Mouse (Mus musculus): ENCODE results near the gene Ltv1. TPM values are rescaled to one million over a fixed set of nuclear protein-coding genes. Genes with fewer than 3 reads are reported as not detected.
"Not testable (repeated sequence)": the region's sequence is repeated elsewhere in the genome, so short reads cannot be mapped to it uniquely, and the experiment has no call there.

Gene Ltv1
- polyA plus RNA-seq, 1 experiment from 2014 or later: 77.6 TPM

DNA sequence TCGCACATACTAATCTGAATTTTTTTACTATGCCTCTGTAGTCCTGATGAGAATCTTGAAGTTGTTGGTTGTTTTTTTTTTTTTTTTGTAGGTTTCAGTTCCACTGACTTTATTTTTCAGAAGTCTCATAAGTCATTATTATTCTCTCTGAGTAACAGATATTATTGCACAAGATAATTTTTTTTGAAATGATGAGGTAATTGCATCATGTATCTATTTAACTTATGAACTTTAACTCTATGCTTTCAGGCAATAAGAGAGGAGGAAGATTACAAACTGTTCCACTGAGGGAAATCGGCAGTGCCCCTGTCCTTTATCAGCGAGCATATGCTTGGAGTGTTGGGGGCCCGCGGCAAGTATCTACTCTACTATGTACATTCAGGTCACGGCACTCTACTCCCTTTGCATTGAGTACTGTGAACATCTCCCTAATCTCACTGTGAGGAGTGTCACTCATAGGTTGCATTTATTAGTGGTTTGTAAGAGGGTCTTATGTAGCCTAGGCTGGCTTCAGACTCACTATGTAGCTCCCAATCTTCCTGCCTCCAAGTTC, 8.8 kb upstream of the Ltv1 start:
- no peaks in the 10 kb centered on the region; the same call in 1 of the 2 replicates for H3K9me3 ChIP-seq (ENCODE audit: control insufficient read depth, low read length)
- no peak for DNase-seq (ENCODE audit: low spot score, missing footprints)
- H3K4me3 ChIP-seq (ENCODE audit: low read depth, low read length): no peak overlapping the region
- H3K27ac ChIP-seq (ENCODE audit: low read depth, low read length): no peak overlapping the region
- H3K4me2 ChIP-seq: no peak overlapping the region
- no peaks in the 10 kb centered on the region for H3K27me3 ChIP-seq (ENCODE audit: control insufficient read depth, insufficient read depth, low read length)
- no peak for ATAC-seq (ENCODE audit: low FRiP score)
- H3K4me1 ChIP-seq (ENCODE audit: control insufficient read depth, insufficient read depth, low read length): no peaks in the 10 kb centered on the region
- WGBS: 96% methylated on average over 6 of the region's 6 CpGs
- H3K36me3 ChIP-seq (ENCODE audit: control insufficient read depth, insufficient read depth, low read length): no peaks in the 10 kb centered on the region
- H3K9ac ChIP-seq (ENCODE audit: low read length): no peak overlapping the region

- 92% methylated on average over 3 of the region's 3 CpGs for WGBS
- no peaks in the 10 kb centered on the region for H3K36me3 ChIP-seq (ENCODE audit: control insufficient read depth, insufficient read depth, low read length)
- H3K4me3 ChIP-seq (ENCODE audit: low read depth, low read length): no peak overlapping the region
- H3K27me3 ChIP-seq (ENCODE audit: control insufficient read depth, insufficient read depth, low read length): no peaks in the 10 kb centered on the region
- H3K9ac ChIP-seq (ENCODE audit: low read length): no peak overlapping the region
- no peak overlapping the region for H3K27ac ChIP-seq (ENCODE audit: low read depth, low read length)
- H3K4me1 ChIP-seq (ENCODE audit: control insufficient read depth, insufficient read depth, low read length): no peaks in the 10 kb centered on the region
- DNase-seq (ENCODE audit: low spot score, missing footprints) (no peak), ATAC-seq (ENCODE audit: low FRiP score) (no peak)
- H3K9me3 ChIP-seq (ENCODE audit: control insufficient read depth, low read length): no peaks in the 10 kb centered on the region; the same call in 1 of the 2 replicates
- no peak overlapping the region for H3K4me2 ChIP-seq
Measured at GRCm38 (mm10) chr10:13200862-13201261, 7.9 kb upstream of the Ltv1 start.

DNA sequence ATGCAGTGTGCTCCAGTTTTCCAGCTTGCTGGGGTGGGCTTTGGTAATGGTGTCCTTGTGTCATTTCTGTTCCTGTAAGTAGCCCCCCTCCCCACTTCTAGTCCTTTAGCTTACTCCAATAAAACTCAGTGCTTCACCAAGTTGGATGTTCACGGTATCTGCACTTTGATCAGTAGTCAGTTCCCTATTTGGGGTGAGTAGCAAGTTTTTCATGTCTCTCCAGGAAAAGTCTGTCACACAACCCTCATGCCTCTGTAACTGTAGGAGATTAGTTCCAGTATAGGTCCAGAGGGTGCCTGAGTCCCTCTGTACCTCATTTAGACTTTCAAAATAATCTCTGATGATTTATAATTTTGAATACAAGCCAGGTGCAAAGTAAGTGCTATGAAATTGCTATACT, 6.3 kb upstream of the Ltv1 start:
- H3K9ac ChIP-seq (ENCODE audit: low read length): no peak overlapping the region
- H3K4me1 ChIP-seq (ENCODE audit: control insufficient read depth, insufficient read depth, low read length): no peaks in the 10 kb centered on the region
- H3K9me3 ChIP-seq (ENCODE audit: control insufficient read depth, low read length): no peaks in the 10 kb centered on the region; the same call in 1 of the 2 replicates
- DNase-seq (ENCODE audit: low spot score, missing footprints): no peak
- no peak overlapping the region for H3K27ac ChIP-seq (ENCODE audit: low read depth, low read length)
- no peak overlapping the region for H3K4me2 ChIP-seq
- H3K27me3 ChIP-seq (ENCODE audit: control insufficient read depth, insufficient read depth, low read length): no peaks in the 10 kb centered on the region
- no peaks in the 10 kb centered on the region for H3K36me3 ChIP-seq (ENCODE audit: control insufficient read depth, insufficient read depth, low read length)
- no peak for ATAC-seq (ENCODE audit: low FRiP score)
- H3K4me3 ChIP-seq (ENCODE audit: low read depth, low read length): no peak overlapping the region
- 100% methylated on average over 1 of the region's 1 CpGs for WGBS

DNA sequence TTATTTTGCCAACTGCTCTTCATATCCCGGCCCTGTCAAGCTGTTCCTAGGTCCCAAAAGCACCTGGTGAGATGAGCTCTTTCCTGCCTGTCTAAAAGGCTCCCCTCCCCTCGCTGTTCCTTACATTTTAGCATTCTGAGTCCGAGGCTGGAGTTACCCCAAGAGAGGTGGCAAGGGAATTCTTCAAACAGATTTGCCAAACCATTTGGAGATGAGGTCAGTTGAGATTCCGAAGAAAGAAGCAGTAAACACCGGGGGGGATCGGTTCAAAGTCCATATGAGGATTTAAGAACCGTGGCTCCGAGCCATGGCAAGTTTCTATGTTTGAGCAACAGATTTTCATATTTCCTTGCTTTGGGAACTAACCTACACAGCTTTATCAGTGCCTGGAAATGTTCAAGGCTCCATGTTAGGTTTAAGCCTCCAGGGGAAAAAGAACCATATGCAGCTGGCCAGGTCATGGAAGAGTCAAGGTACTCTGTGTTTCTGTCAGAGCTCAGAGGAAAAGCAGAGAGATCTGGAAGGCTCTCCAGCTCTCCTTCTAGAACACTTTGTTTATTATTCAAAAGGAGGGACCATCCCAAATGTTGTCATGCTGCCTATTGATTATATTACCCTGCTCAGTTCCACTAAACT, 4.0 kb upstream of the Ltv1 start:
- no peak overlapping the region for H3K4me2 ChIP-seq
- H3K9ac ChIP-seq (ENCODE audit: low read length): no peak overlapping the region
- no peak overlapping the region for H3K4me3 ChIP-seq (ENCODE audit: low read depth, low read length)
- H3K9me3 ChIP-seq (ENCODE audit: control insufficient read depth, low read length): no peaks in the 10 kb centered on the region; the same call in 1 of the 2 replicates
- 84% methylated on average over 8 of the region's 8 CpGs for WGBS
- no peaks in the 10 kb centered on the region for H3K36me3 ChIP-seq (ENCODE audit: control insufficient read depth, insufficient read depth, low read length)
- H3K27ac ChIP-seq (ENCODE audit: low read depth, low read length): no peak overlapping the region
- peaks cover 4% of the 10 kb centered on the region for H3K4me1 ChIP-seq (ENCODE audit: control insufficient read depth, insufficient read depth, low read length)
- ATAC-seq (ENCODE audit: low FRiP score): no peak
- H3K27me3 ChIP-seq (ENCODE audit: control insufficient read depth, insufficient read depth, low read length): no peaks in the 10 kb centered on the region
- DNase-seq (ENCODE audit: low spot score, missing footprints): no peak

DNA sequence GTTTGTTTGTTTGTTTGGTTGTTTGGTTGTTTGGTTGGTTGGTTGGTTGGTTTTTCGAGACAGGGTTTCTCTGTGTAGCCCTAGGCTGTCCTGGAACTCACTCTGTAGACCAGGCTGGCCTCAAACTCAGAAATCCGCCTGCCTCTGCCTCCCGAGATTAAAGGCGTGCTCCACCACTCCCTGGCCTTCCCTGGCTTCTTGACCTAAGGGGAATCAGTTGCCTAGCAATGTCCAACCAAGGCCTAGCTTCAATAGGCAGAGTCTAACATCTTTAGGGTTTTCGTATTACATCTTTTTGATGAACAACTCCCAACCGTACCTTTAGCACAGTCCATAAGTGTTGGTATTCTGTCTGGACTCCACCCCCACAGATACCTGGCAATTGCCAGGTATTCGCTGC, 528 bp upstream of the Ltv1 start:
- DNase-seq (ENCODE audit: low spot score, missing footprints); H3K4me1 ChIP-seq (ENCODE audit: control insufficient read depth, insufficient read depth, low read length); H3K27ac ChIP-seq (ENCODE audit: low read depth, low read length); H3K36me3 ChIP-seq (ENCODE audit: control insufficient read depth, insufficient read depth, low read length); H3K9ac ChIP-seq (ENCODE audit: low read length); H3K9me3 ChIP-seq (ENCODE audit: control insufficient read depth, low read length); H3K27me3 ChIP-seq (ENCODE audit: control insufficient read depth, insufficient read depth, low read length): not testable (repeated sequence)
- ATAC-seq (ENCODE audit: low FRiP score): peak; percentile 26; the same call in 1 of the 2 replicates
- Histone ChIP-seq H3K4me2 (peak overlapping the region; percentile 54), H3K4me3 (ENCODE audit: low read depth, low read length) (peak overlapping the region; percentile 91; the same call in 1 of the 2 replicates)
- WGBS: 84% methylated on average over 7 of the region's 7 CpGs

GRCm38 (mm10) chr10:13189881-13190280, 3.1 kb downstream of the Ltv1 start:
- DNase-seq (ENCODE audit: low spot score, missing footprints): no peak
- Histone ChIP-seq H3K9ac (ENCODE audit: low read length) (no peak overlapping the region), H3K27ac (ENCODE audit: low read depth, low read length) (no peak overlapping the region), H3K36me3 (ENCODE audit: control insufficient read depth, insufficient read depth, low read length) (peaks cover 5% of the 10 kb centered on the region; the same call in 1 of the 2 replicates), H3K4me1 (ENCODE audit: control insufficient read depth, insufficient read depth, low read length) (peaks cover 5% of the 10 kb centered on the region), H3K27me3 (ENCODE audit: control insufficient read depth, insufficient read depth, low read length) (no peaks in the 10 kb centered on the region), H3K4me3 (ENCODE audit: low read depth, low read length) (no peak overlapping the region), H3K4me2 (no peak overlapping the region), H3K9me3 (ENCODE audit: control insufficient read depth, low read length) (no peaks in the 10 kb centered on the region)
- ATAC-seq (ENCODE audit: low FRiP score): no peak
- WGBS: 95% methylated on average over 5 of the region's 5 CpGs

DNA sequence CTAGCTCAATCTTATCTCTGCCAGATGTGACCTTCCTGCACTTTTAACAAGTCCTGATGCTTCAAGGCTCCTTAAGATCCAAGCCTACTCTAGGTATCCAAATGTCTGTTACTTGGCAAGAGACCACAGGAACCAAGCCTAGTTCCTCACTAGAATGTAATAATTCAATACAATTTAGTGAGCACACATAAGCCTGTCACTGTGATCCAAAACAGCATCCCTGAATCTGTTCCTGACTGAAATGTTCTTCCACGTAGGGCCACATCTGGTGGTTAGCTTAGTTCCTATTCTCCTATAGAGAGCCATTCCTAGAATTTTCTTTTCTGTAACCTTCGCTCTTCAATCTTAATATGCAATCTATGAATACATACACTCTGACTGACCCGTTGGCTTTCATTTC, 6.2 kb downstream of the Ltv1 start:
- no peaks in the 10 kb centered on the region for H3K27me3 ChIP-seq (ENCODE audit: control insufficient read depth, insufficient read depth, low read length)
- H3K4me3 ChIP-seq (ENCODE audit: low read depth, low read length): no peak overlapping the region
- no peak overlapping the region for H3K27ac ChIP-seq (ENCODE audit: low read depth, low read length)
- no peak overlapping the region for H3K4me2 ChIP-seq
- 93% methylated on average over 3 of the region's 3 CpGs for WGBS
- DNase-seq (ENCODE audit: low spot score, missing footprints) (no peak), ATAC-seq (ENCODE audit: low FRiP score) (no peak)
- no peaks in the 10 kb centered on the region for H3K9me3 ChIP-seq (ENCODE audit: control insufficient read depth, low read length)
- no peak overlapping the region for H3K9ac ChIP-seq (ENCODE audit: low read length)
- H3K4me1 ChIP-seq (ENCODE audit: control insufficient read depth, insufficient read depth, low read length): no peaks in the 10 kb centered on the region
- H3K36me3 ChIP-seq (ENCODE audit: control insufficient read depth, insufficient read depth, low read length): peaks cover 8% of the 10 kb centered on the region; the same call in 1 of the 2 replicates

DNA sequence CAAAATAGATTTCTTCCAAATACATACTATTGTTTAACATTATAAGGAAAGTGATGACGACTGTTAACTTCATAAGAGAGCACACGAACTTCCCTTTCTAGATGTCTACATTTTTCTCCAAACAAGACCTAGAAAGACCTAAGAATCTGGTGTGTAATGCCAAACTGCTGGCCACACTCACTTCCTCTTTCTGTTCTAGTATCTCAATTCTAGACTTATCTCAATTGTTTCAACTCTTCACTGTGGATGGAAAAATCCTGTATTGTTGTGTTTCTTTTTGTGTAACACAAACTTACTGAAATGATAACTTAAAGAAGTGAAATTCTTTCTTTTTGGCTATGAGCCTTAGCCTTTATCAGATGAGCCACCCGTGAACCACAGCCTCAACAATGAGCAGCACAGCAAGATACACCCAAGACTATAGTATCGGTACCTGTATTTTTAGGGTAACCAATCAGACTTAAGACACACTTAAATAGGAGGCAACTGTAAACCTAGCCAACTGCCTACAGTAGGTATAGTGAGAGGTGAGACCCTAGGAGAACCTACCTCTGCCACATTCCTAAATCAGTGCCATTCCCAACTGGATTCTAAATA, 8.7 kb downstream of the Ltv1 start:
- Histone ChIP-seq H3K27me3 (ENCODE audit: control insufficient read depth, insufficient read depth, low read length) (no peaks in the 10 kb centered on the region), H3K9me3 (ENCODE audit: control insufficient read depth, low read length) (no peaks in the 10 kb centered on the region), H3K36me3 (ENCODE audit: control insufficient read depth, insufficient read depth, low read length) (peaks cover 14% of the 10 kb centered on the region; the same call in 1 of the 2 replicates), H3K4me1 (ENCODE audit: control insufficient read depth, insufficient read depth, low read length) (no peaks in the 10 kb centered on the region), H3K4me2 (no peak overlapping the region), H3K9ac (ENCODE audit: low read length) (no peak overlapping the region), H3K27ac (ENCODE audit: low read depth, low read length) (no peak overlapping the region), H3K4me3 (ENCODE audit: low read depth, low read length) (no peak overlapping the region)
- 95% methylated on average over 4 of the region's 4 CpGs for WGBS
- no peak for ATAC-seq (ENCODE audit: low FRiP score)
- no peak for DNase-seq (ENCODE audit: low spot score, missing footprints)

GRCm38 (mm10) chr10:13180211-13180610, 12.8 kb downstream of the Ltv1 start:
- ATAC-seq (ENCODE audit: low FRiP score): no peak
- Histone ChIP-seq H3K4me1 (ENCODE audit: control insufficient read depth, insufficient read depth, low read length) (no peaks in the 10 kb centered on the region), H3K36me3 (ENCODE audit: control insufficient read depth, insufficient read depth, low read length) (peaks cover 14% of the 10 kb centered on the region; the same call in 1 of the 2 replicates), H3K27ac (ENCODE audit: low read depth, low read length) (no peak overlapping the region), H3K27me3 (ENCODE audit: control insufficient read depth, insufficient read depth, low read length) (no peaks in the 10 kb centered on the region), H3K9ac (ENCODE audit: low read length) (no peak overlapping the region), H3K4me2 (no peak overlapping the region), H3K9me3 (ENCODE audit: control insufficient read depth, low read length) (no peaks in the 10 kb centered on the region), H3K4me3 (ENCODE audit: low read depth, low read length) (no peak overlapping the region)
- DNase-seq (ENCODE audit: low spot score, missing footprints): no peak
- 91% methylated on average over 7 of the region's 7 CpGs for WGBS

Measured in midbrain, embryonic 11.5 days (tissue).